In genomic region chr1:135723016-135723415, GRCm38 (mm10) we compare ENCODE assay signal across 20 mouse cellular contexts. TPM values are rescaled to one million over a fixed set of nuclear protein-coding genes. Genes with fewer than 3 reads are reported as not detected.
DNase-seq lines count a peak whose midpoint lies in the region; ATAC-seq and TF ChIP-seq lines count a peak whose summit lies in the region.
"Had no signal": no experiment of that assay in that cellular context is flagged by ENCODE, and none has a peak within 500 bp of the region (broad histone marks: within the 10 kb centered on the region; RNA-seq: fewer than 3 reads in every experiment).

No protein-coding gene starts in this region.

- no peak overlapping the region for H3K4me2 ChIP-seq in liver, embryonic 15.5 days
- H3K4me2 ChIP-seq in liver, embryonic 12.5 days, result no peak overlapping the region
- no peak overlapping the region for H3K4me2 ChIP-seq in intestine, embryonic 16.5 days (ENCODE audit: low read depth, low read length)
- H3K4me2 ChIP-seq in liver, postnatal 0 days (ENCODE audit: low read depth, low read length), result no peak overlapping the region
- no peak overlapping the region for H3K4me2 ChIP-seq in stomach, postnatal 0 days (replicated peaks; ENCODE audit: low read depth)
- H3K4me2 ChIP-seq: embryonic facial prominence, embryonic 15.5 days; hindbrain, embryonic 14.5 days had no signal

- no peaks in the 10 kb centered on the region for H3K27me3 ChIP-seq in liver, embryonic 15.5 days
- H3K27me3 ChIP-seq in liver, embryonic 12.5 days (replicated peaks), result no peaks in the 10 kb centered on the region
- no peaks in the 10 kb centered on the region for H3K27me3 ChIP-seq in intestine, embryonic 16.5 days (replicated peaks; ENCODE audit: control insufficient read depth, insufficient read depth, low read length)
- no peaks in the 10 kb centered on the region for H3K27me3 ChIP-seq in liver, postnatal 0 days (ENCODE audit: insufficient read depth, low read length)
- H3K27me3 ChIP-seq in stomach, postnatal 0 days (ENCODE audit: control insufficient read depth, insufficient read depth, low read length), result no peaks in the 10 kb centered on the region
- no peaks in the 10 kb centered on the region for H3K27me3 ChIP-seq in kidney, adult 2 months (replicated peaks; ENCODE audit: control insufficient read depth, insufficient read depth, low read length)
- H3K27me3 ChIP-seq: embryonic facial prominence, embryonic 15.5 days had no signal

- no peak overlapping the region for H3K27ac ChIP-seq in liver, embryonic 15.5 days (replicated peaks)
- H3K27ac ChIP-seq in liver, embryonic 12.5 days, result no peak overlapping the region
- peak overlapping the region; percentile 72 for H3K27ac ChIP-seq in intestine, embryonic 16.5 days (ENCODE audit: low read length)
- no peak overlapping the region for H3K27ac ChIP-seq in liver, postnatal 0 days (ENCODE audit: low read depth)
- H3K27ac ChIP-seq in stomach, postnatal 0 days (replicated peaks), result no peak overlapping the region
- no peak overlapping the region for H3K27ac ChIP-seq in kidney, adult 2 months (ENCODE audit: insufficient read depth, low read depth, low read length)
- H3K27ac ChIP-seq: embryonic facial prominence, embryonic 15.5 days; forebrain, embryonic 10.5 days; gastrocnemius, adult 2 months; hindbrain, embryonic 10.5 days; hindbrain, embryonic 14.5 days had no signal

- no peaks in the 10 kb centered on the region for H3K36me3 ChIP-seq in liver, embryonic 15.5 days (replicated peaks)
- H3K36me3 ChIP-seq in liver, embryonic 12.5 days, result no peaks in the 10 kb centered on the region
- no peaks in the 10 kb centered on the region for H3K36me3 ChIP-seq in intestine, embryonic 16.5 days (ENCODE audit: control insufficient read depth, insufficient read depth, low read length)
- no peaks in the 10 kb centered on the region for H3K36me3 ChIP-seq in liver, postnatal 0 days (replicated peaks; ENCODE audit: insufficient read depth, low read length)
- no peaks in the 10 kb centered on the region for H3K36me3 ChIP-seq in stomach, postnatal 0 days (ENCODE audit: control insufficient read depth, insufficient read depth, low read length)
- H3K36me3 ChIP-seq in kidney, adult 2 months (ENCODE audit: control insufficient read depth, insufficient read depth, low read length), result no peaks in the 10 kb centered on the region
- H3K36me3 ChIP-seq: embryonic facial prominence, embryonic 15.5 days; forebrain, embryonic 10.5 days; hindbrain, embryonic 10.5 days had no signal

- H3K4me1 ChIP-seq in liver, embryonic 15.5 days (replicated peaks), result peaks cover 31% of the 10 kb centered on the region
- peaks cover 36% of the 10 kb centered on the region for H3K4me1 ChIP-seq in liver, embryonic 12.5 days
- H3K4me1 ChIP-seq in intestine, embryonic 16.5 days (ENCODE audit: control insufficient read depth, insufficient read depth, low read length), result peaks cover 15% of the 10 kb centered on the region
- H3K4me1 ChIP-seq in liver, postnatal 0 days (ENCODE audit: insufficient read depth), result peaks cover 3% of the 10 kb centered on the region
- no peaks in the 10 kb centered on the region; the same call in 1 of the 2 replicates for H3K4me1 ChIP-seq in stomach, postnatal 0 days (replicated peaks; ENCODE audit: control insufficient read depth, insufficient read depth)
- peaks cover 7% of the 10 kb centered on the region for H3K4me1 ChIP-seq in kidney, adult 2 months (ENCODE audit: control insufficient read depth, insufficient read depth, low read length)

- 45% methylated on average over 1 of the region's 1 CpGs for WGBS in liver, embryonic 15.5 days (ENCODE audit: insufficient replicate concordance)
- WGBS in liver, embryonic 12.5 days (ENCODE audit: insufficient replicate concordance), result 48% methylated on average over 1 of the region's 1 CpGs
- WGBS in intestine, embryonic 16.5 days, result 54% methylated on average over 1 of the region's 1 CpGs
- 71% methylated on average over 1 of the region's 1 CpGs for WGBS in liver, postnatal 0 days (ENCODE audit: insufficient replicate concordance)
- WGBS in stomach, postnatal 0 days, result 68% methylated on average over 1 of the region's 1 CpGs
- WGBS in kidney, adult 2 months, result 71% methylated on average over 1 of the region's 1 CpGs

- ATAC-seq in liver, embryonic 15.5 days (ENCODE audit: insufficient read depth), result 0 out of 2 replicates have a peak, but pooled peaks have one; percentile 37
- no peak for ATAC-seq in liver, embryonic 12.5 days
- ATAC-seq in intestine, embryonic 16.5 days, result peak; percentile 83
- 0 out of 2 replicates have a peak, but pooled peaks have one; percentile 28 for ATAC-seq in liver, postnatal 0 days
- peak; percentile 49; the same call in 1 of the 2 replicates for ATAC-seq in stomach, postnatal 0 days (ENCODE audit: low FRiP score, low TSS enrichment)
- ATAC-seq: forebrain, embryonic 14.5 days had no signal

- TF ChIP-seq EP300 in liver, postnatal 0 days (IDR thresholded peaks at IDR 0.05; ENCODE audit: low read depth), result no peak
- no peak for TF ChIP-seq EP300 in stomach, postnatal 0 days (optimal IDR thresholded peaks at IDR 0.05)

- no peak for TF ChIP-seq CTCF in liver, postnatal 0 days (IDR thresholded peaks at IDR 0.05; ENCODE audit: low read depth)
- no peak for TF ChIP-seq CTCF in stomach, postnatal 0 days (IDR thresholded peaks at IDR 0.05; ENCODE audit: low read depth)
- TF ChIP-seq CTCF in kidney, adult 2 months (conservative IDR thresholded peaks at IDR 0.05; ENCODE audit: insufficient read depth, insufficient read length, low read depth, low read length), result no peak

- H3K9ac ChIP-seq in liver, embryonic 15.5 days, result no peak overlapping the region
- no peak overlapping the region for H3K9ac ChIP-seq in liver, embryonic 12.5 days
- peak overlapping the region; percentile 19; the same call in 1 of the 2 replicates for H3K9ac ChIP-seq in intestine, embryonic 16.5 days (ENCODE audit: low read depth, low read length)
- H3K9ac ChIP-seq in liver, postnatal 0 days (replicated peaks), result no peak overlapping the region
- no peak overlapping the region for H3K9ac ChIP-seq in stomach, postnatal 0 days (ENCODE audit: low read length)
- H3K9ac ChIP-seq: embryonic facial prominence, embryonic 15.5 days; hindbrain, embryonic 14.5 days had no signal

- TF ChIP-seq POLR2A in kidney, adult 2 months (IDR thresholded peaks at IDR 0.05; ENCODE audit: low read depth, low read length), result no peak

- H3K4me3 ChIP-seq in liver, embryonic 15.5 days (replicated peaks), result no peak overlapping the region
- H3K4me3 ChIP-seq in liver, embryonic 12.5 days, result no peak overlapping the region
- no peak overlapping the region for H3K4me3 ChIP-seq in intestine, embryonic 16.5 days (ENCODE audit: low read length)
- no peak overlapping the region for H3K4me3 ChIP-seq in liver, postnatal 0 days (ENCODE audit: low read depth, low read length)
- no peak overlapping the region for H3K4me3 ChIP-seq in stomach, postnatal 0 days (ENCODE audit: low read depth, low read length)
- H3K4me3 ChIP-seq in kidney, adult 2 months (ENCODE audit: insufficient read depth, low read depth, low read length), result no peak overlapping the region
- H3K4me3 ChIP-seq: embryonic facial prominence, embryonic 15.5 days; erythroblast, embryonic 14.5 days; forebrain, embryonic 10.5 days; gastrocnemius, adult 2 months; hindbrain, embryonic 10.5 days had no signal

- no peaks in the 10 kb centered on the region for H3K9me3 ChIP-seq in liver, embryonic 15.5 days (replicated peaks)
- no peaks in the 10 kb centered on the region for H3K9me3 ChIP-seq in liver, embryonic 12.5 days (replicated peaks)
- no peaks in the 10 kb centered on the region for H3K9me3 ChIP-seq in intestine, embryonic 16.5 days (ENCODE audit: control insufficient read depth, low read length)
- no peaks in the 10 kb centered on the region for H3K9me3 ChIP-seq in liver, postnatal 0 days (ENCODE audit: low read length)
- no peaks in the 10 kb centered on the region for H3K9me3 ChIP-seq in stomach, postnatal 0 days (ENCODE audit: control insufficient read depth, low read length)
- H3K9me3 ChIP-seq: embryonic facial prominence, embryonic 15.5 days; forebrain, embryonic 10.5 days; hindbrain, embryonic 10.5 days had no signal

- no peak for DNase-seq in liver, postnatal 0 days
- DNase-seq in stomach, postnatal 0 days (ENCODE audit: low spot score), result no peak
- DNase-seq in yolk sac, embryonic 10.5 days (ENCODE audit: low spot score), result no peak
- no peak for DNase-seq in kidney, adult 2 months
- DNase-seq: adrenal gland, adult 2 months; adrenal gland, postnatal 36 days; cerebellum, adult 8-10 months; cerebellum, postnatal 14 days; embryo, embryonic 11 days; gastrocnemius, adult 2 months; gastrocnemius, postnatal 25 days had no signal

RNA-seq across cellular contexts. Expression of gene Csrp1, which starts 3.2 kb away (rescaled TPM):
- polyA plus RNA-seq in liver, embryonic 15.5 days (2015; fragmentation: Nextera tagmentation; extraction: Ambion mirVana), result 32.7 and 33.8 TPM in 2 replicates
- polyA plus RNA-seq in liver, embryonic 12.5 days (2016; fragmentation: Nextera tagmentation; extraction: Ambion mirVana), result 56.2 and 60.7 TPM in 2 replicates
- 215 TPM in 2 replicates for polyA plus RNA-seq in intestine, embryonic 16.5 days (2015; fragmentation: Nextera tagmentation; extraction: Ambion mirVana)
- 23.5 and 25.9 TPM in 2 replicates for polyA plus RNA-seq in liver, postnatal 0 days (2015; fragmentation: Nextera tagmentation; extraction: Ambion mirVana)
- 418 and 496 TPM in 2 replicates for polyA plus RNA-seq in stomach, postnatal 0 days (2015; fragmentation: Nextera tagmentation; extraction: Ambion mirVana)
- 122 and 124 TPM in 2 replicates for polyA plus RNA-seq in kidney, adult 2 months (2012; rRNA removed)

RNA-seq across cellular contexts. Expression of gene Phlda3, which starts 42.9 kb away (rescaled TPM):
- polyA plus RNA-seq in liver, embryonic 15.5 days (2015; fragmentation: Nextera tagmentation; extraction: Ambion mirVana), result 6.2 and 6.7 TPM in 2 replicates
- 11.4 and 11.9 TPM in 2 replicates for polyA plus RNA-seq in liver, embryonic 12.5 days (2016; fragmentation: Nextera tagmentation; extraction: Ambion mirVana)
- polyA plus RNA-seq in intestine, embryonic 16.5 days (2015; fragmentation: Nextera tagmentation; extraction: Ambion mirVana), result 36.2 and 36.6 TPM in 2 replicates
- 4.0 and 4.9 TPM in 2 replicates for polyA plus RNA-seq in liver, postnatal 0 days (2015; fragmentation: Nextera tagmentation; extraction: Ambion mirVana)
- 91.1 and 92.2 TPM in 2 replicates for polyA plus RNA-seq in stomach, postnatal 0 days (2015; fragmentation: Nextera tagmentation; extraction: Ambion mirVana)
- 37.2 and 40.0 TPM in 2 replicates for polyA plus RNA-seq in kidney, adult 2 months (2012; rRNA removed)

RNA-seq across cellular contexts. Expression of gene Tnni1, which starts 56.2 kb away (rescaled TPM):
- 15.5 and 23.2 TPM in 2 replicates for polyA plus RNA-seq in liver, embryonic 15.5 days (2015; fragmentation: Nextera tagmentation; extraction: Ambion mirVana)
- polyA plus RNA-seq in liver, embryonic 12.5 days (2016; fragmentation: Nextera tagmentation; extraction: Ambion mirVana), result 10.5 and 12.9 TPM in 2 replicates
- 6.4 and 8.7 TPM in 2 replicates for polyA plus RNA-seq in intestine, embryonic 16.5 days (2015; fragmentation: Nextera tagmentation; extraction: Ambion mirVana)
- polyA plus RNA-seq in liver, postnatal 0 days (2015; fragmentation: Nextera tagmentation; extraction: Ambion mirVana), result 1.2 and 4.7 TPM in 2 replicates
- 4.2 and 6.8 TPM in 2 replicates for polyA plus RNA-seq in stomach, postnatal 0 days (2015; fragmentation: Nextera tagmentation; extraction: Ambion mirVana)
- polyA plus RNA-seq in kidney, adult 2 months (2012; rRNA removed), result 5.8 TPM in 1 of 2 replicates, not detected in the other
- polyA plus RNA-seq: erythroblast, embryonic 14.5 days had no signal
